Mouse (Mus musculus) neutrophil, adult 5-6 weeks (primary cell): ENCODE measurements around the gene Ces1a. TPM values are rescaled to one million over a fixed set of nuclear protein-coding genes. Genes with fewer than 3 reads are reported as not detected.

Experiments
- ATAC-seq: fragments of 151-379, 151-347 bp; 2 replicates; pipeline ENCODE4 v1.8.0; 2017; ENCODE audit warnings: mild to moderate bottlenecking, moderate TSS enrichment; ENCODE audit not compliant: insufficient number of reproducible peaks, poor library complexity, low FRiP score, severe bottlenecking; ENCODE audit errors: extremely low read depth
- total RNA-seq: library from RNA; stranded (forward); fragments of 200-1000 nt; gene quantifications from 2 replicates; pipeline ENCODE4 v1.2.3, GENCODE M21; 2017

Gene Ces1a
- not detected in 2 replicates for total RNA-seq

- no peak for ATAC-seq
These were observed at the start of gene Ces1a for GRCm38 (mm10) chr8:93048092-93048491. Gene Ces1a (minus strand): TSS chr8:93048192.

DNA sequence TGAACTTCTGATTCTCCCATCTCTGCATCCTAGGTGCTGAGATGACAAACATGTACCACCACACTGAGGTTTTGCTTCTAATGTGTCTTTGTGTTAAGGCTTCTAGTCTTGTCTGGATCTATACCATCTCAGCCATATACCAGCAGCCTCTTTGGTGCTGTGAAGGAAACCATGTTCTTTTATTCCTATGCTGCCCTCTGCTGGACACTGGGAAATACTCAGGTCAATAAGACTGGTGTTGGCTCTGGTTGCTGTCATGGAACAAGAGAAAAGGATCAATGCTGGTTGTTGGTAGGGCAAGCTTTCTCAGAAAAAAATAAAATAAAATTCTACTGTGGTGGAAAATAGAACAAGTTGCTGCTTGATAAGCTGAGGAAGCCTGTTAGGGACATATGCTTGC lies 47.4 kb upstream of the Ces1a start:
- ATAC-seq = no peak

DNA sequence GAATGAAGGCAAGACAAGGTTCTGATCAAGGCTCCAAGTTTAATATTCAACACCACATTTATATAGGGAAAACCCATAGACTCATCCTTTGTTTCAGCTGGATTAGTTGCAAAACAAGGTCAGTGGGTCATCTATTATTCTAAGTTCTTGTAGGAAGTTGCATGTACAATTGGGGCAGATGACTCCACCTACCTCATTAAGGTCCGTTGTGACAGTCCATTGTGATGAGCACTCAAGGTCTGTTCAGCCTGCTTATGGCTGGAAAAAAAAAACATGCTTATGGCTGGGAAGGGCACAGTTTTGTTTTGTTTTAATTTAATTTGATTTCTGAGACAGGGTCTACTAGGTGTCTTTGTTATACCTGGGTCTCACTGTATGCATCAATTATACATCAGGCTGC lies 43.3 kb upstream of the Ces1a start:
- no peak for ATAC-seq

- no peak for ATAC-seq
These were observed 40.7 kb upstream of the Ces1a start for GRCm38 (mm10) chr8:93088686-93089122.

DNA sequence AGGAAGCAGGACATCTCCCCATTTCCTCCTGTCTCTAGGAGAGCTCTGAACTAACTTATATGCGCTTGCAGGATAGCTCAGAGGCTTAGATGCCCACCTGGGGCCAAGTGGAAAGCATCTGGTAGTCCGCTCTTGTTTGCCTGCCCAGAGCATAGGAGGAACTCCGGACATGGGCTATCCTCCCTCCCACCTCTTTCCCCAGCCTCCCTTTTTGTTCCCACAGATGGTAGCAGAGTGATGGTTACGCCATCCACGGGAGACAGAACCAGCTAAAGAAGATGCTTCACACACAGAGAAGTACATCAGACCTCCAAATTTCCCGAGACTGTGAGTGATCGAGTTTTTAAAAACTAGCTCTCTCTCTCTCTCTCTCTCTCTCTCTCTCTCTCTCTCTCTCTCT lies 40.2 kb upstream of the Ces1a start:
- no peak for ATAC-seq

DNA sequence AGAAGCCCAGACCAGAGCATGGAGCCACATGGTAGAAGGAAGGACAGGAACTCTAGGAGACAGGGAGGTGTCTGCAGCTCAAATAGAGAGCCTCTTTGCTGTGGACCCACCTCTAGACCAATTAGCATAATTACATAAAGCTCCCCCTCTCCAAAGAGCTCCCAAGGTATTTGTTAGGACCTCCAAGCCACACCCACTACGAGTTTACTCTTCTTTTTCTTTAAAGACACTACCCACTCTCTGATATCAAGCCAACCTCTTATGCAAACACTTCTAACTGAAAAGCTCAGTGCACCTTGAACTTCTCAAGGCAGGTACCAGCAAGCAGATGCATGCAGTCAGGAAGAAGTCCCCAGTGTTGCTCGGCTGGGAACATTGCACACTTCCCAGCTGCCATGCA lies 31.9 kb upstream of the Ces1a start, which contains the start of gene Ces1b:
Ces1b (minus strand) TSS at position 131 of the 400 bp plus-strand sequence.
- no peak for ATAC-seq

- no peak for ATAC-seq
These were observed 27.3 kb upstream of the Ces1a start for GRCm38 (mm10) chr8:93075251-93075650.

DNA sequence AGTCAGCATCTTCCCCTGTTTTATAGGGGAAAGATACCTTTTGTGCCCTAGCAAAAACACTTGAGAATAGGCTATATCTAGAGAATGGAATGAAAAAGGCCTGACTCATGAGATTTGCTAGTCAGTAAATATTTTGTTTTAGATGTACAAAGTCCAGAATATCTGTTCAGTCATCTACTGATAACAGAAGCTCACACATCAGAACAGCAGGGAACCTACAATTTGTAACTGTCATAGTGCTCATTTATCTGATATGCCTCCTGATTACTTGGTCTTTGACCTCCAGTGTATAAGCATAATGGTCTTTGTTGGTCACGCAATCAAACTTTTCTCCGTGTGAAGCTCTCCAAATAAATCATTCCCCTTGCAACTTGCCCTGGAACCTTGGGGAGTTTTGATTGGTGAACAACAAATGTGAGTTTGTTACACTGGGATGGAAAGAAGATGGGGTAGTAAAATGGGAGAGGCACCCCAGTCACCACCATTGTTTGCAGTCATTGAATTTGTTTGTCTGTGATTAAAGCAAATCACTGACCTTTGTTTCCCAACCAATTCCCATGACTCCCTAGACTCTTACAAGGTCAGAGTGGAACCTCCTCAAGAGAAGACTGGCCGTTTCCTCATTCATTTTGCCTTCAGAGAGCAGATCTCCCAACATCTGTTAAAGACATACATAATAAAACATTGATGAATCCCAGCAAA lies 15.6 kb upstream of the Ces1a start:
- no peak for ATAC-seq

GRCm38 (mm10) chr8:93059185-93059584 lies 11.2 kb upstream of the Ces1a start:
- ATAC-seq = no peak

DNA sequence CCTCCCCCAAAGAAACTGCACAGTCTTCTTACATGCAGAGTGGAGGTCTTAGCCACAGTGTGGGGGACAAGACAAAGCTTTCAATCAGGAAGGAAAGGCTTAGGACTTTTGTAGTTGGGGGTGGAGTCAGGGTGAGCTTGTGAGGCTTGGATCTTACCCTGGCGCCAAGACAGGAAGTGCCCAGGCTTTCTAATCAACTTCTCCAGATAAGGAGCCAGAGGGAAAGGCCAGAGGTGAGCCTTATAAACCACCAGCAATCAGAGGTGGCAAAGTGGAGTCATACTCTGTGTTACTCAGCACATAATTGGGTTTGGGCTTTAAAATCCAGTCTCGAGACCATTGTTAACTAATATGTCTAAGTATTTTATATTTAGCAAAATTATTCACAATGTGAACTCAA lies 7.2 kb upstream of the Ces1a start:
- ATAC-seq = no peak

DNA sequence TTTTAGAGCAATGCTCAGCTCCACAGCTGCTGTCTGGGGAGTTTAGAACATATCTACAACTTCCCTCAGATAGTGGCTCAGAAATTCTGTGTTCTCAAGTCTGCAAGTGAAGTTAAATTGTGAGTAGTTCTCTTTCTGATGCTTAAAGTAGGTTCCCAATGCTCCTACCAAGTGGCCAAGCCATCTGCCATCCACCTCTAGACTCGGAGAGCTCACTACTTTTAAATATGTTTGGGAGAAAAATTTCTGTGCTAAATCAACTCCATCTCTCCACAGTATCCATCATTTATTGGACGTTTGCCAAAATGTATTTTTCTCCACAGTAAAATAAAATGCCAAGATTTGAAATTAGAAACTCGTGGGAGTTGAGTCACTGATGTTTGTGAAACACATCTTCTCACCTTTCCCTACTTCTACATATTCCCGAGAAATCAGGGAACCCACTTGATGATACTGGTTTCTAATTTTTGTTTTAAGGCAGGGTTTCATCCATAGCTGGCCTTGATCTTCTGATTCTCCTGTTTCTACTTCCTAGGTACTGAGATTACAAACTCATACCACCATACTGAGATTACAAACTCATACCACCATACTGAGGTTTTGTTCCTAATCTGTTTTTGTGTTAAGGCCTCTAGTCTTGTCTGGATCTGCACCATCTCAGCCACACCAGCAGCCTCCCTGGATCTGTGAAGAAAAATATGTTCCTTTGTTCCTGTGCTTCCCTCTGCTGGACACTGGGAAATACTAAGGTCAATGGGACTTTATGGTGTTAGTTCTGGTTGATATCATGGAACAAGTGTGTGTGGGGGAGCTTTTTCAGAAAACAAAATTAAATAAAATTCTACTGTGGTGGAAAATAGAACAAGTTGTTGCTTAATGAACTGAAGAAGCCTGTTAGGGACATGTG lies 771 bp upstream of the Ces1a start:
- ATAC-seq = no peak

GRCm38 (mm10) chr8:93043083-93043482 lies 4.9 kb downstream of the Ces1a start:
- no peak for ATAC-seq

DNA sequence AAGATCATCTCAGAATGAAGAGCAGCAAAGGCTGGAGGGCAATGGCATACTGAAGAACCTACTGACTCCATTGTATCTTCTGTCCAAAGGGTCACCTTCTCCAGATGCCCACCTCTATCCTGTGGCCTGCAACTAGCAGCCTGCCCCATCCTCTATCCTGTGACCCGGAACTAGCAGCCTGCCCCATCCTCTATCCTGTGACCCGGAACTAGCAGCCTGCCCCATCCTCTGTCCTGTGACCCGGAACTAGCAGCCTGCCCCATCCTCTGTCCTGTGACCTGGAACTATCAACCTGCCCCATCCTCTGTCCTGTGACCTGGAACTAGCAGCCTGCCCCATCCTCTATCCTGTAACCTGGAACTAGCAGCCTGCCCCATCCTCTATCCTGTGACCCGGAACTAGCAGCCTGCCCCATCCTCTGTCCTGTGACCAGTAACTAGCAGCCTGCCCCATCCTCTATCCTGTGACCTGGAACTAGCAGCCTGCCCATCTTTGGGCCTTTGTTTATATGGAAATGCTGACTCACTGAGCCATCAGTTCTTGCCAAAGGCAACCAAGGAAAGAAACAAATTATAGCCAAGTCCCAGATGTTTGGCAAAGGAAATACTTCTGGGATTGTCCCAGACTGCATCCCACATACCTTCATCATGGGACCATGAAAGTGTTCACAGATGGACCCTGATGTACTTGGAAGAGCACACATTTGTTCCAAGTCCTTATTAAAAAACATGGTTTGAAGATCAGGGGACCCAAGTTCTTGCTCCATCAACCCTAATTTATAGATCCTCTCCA lies 7.0 kb downstream of the Ces1a start:
- ATAC-seq = no peak

- no peak for ATAC-seq
These were observed 7.7 kb downstream of the Ces1a start for GRCm38 (mm10) chr8:93040256-93040655.

DNA sequence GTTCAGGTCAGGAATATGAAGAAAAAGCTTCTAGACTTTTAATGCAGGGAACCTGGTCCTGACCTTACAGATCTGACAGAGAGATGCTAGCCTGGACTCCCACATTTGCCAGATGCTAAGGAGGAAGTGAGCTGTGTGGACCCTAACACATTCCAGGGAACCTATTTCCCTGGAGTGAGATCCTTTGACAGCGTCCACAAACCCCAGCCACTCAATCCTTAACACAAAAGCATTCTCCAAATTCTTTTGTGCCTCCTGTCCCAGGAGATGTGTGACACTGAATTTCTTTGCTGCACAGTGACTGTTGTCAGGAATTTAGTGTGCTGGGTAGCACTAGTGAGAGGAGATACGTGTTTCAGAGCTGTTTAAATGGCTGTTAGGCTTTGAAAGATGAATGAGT lies 9.2 kb downstream of the Ces1a start:
- no peak for ATAC-seq

DNA sequence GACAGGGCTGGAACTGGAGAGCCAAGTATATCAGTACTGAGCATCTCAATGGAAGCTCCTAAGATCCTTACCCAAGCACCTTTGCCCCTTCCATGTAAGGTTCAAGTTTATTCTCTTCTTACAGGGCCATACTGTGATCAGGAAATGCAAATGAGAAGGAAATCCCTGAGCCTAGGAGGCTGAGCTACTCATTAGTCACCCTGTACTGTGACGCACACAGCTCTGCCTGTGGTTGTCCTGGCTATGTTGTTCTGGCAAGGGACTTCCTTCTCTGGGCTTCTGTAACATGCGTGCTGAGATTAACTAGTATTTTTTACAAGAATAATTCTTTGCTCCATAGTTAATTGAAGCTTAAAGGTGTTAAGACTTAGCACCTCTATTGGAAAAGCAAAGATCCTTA lies 17.3 kb downstream of the Ces1a start:
- no peak for ATAC-seq

DNA sequence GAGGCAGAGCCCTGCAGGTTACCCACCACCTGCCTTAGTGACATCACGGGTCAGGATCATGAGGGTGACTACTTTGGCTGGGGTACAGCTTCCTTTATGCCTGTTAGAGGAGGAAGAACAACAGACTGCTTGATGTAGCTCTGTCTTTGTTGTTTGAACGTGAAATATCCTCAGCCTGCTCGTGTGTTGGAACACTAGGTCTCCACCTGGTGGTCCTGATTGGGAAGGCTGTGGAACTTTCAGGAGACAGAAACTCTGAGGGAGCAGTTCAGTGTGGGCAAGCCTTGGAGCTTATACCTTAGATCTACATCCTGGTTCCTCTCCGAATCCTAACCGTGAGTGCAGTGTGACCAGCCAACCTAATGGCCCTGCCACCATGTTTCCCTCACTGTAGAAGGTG lies 26.3 kb downstream of the Ces1a start:
- ATAC-seq = no peak

- ATAC-seq = no peak
These were observed 33.7 kb downstream of the Ces1a start for GRCm38 (mm10) chr8:93014300-93014699.

- ATAC-seq = no peak
These were observed 35.8 kb downstream of the Ces1a start for GRCm38 (mm10) chr8:93012226-93012625.
